Mouse (Mus musculus): ENCODE results near the gene Reep6. TPM values are rescaled to one million over a fixed set of nuclear protein-coding genes. Genes with fewer than 3 reads are reported as not detected.

Gene Reep6
- polyA plus RNA-seq (2015; fragmentation: Nextera tagmentation; extraction: Ambion mirVana) = 132 and 159 TPM in 2 replicates

- Histone ChIP-seq H3K36me3 (0 out of 2 replicates have a peak, but pooled peaks cover 2% of the 10 kb centered on the region), H3K4me2 (replicated peaks) (peak within 1 kb of the TSS; percentile 93), H3K27ac (peak within 1 kb of the TSS; percentile 84), H3K9me3 (no peaks in the 10 kb centered on the region), H3K4me3 (replicated peaks) (peak within 1 kb of the TSS; percentile 53), H3K9ac (peak within 1 kb of the TSS; percentile 58), H3K27me3 (replicated peaks) (no peaks in the 10 kb centered on the region), H3K4me1 (replicated peaks) (peaks cover 40% of the 10 kb centered on the region)
- WGBS = 3% methylated on average over 36 of the region's 36 CpGs
- peak; percentile 91 for ATAC-seq
These were observed at the start of gene Reep6, which contains the start of gene Pcsk4 for GRCm38 (mm10) chr10:80329273-80330081. TSS of gene Reep6 (plus strand) at chr10:80329953. TSS of gene Pcsk4 (minus strand) at chr10:80329498.

DNA sequence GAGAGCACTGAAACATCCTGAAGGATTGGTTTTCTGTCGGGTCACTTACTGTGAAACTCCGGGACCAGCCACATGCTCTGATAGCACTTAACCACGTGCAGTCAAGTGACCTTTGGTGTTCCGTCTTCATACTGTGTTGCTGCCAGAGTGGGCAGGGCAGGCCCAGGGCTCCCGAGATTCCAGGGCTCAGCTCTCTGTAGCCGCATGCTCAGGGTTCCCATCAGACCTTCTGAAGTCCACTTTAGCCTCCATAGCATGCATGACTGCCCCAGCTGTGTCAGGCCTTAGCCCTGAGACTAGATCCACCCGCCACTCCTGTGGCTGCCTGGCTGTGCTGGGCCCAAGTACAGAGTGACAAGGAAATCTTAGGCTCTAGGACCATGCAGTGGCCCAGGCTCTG lies 48.4 kb upstream of the Reep6 start:
- Histone ChIP-seq H3K36me3 (peaks cover 70% of the 10 kb centered on the region), H3K4me3 (replicated peaks) (no peak overlapping the region), H3K4me1 (replicated peaks) (peaks cover 4% of the 10 kb centered on the region), H3K9me3 (no peaks in the 10 kb centered on the region), H3K27ac (peak overlapping the region; percentile 36; the same call in 1 of the 2 replicates), H3K4me2 (replicated peaks) (no peak overlapping the region), H3K27me3 (replicated peaks) (no peaks in the 10 kb centered on the region), H3K9ac (0 out of 2 replicates have a peak overlapping the region, but pooled peaks have one; percentile 28)
- peak; percentile 42 for ATAC-seq
- 67% methylated on average over 7 of the region's 7 CpGs for WGBS

- Histone ChIP-seq H3K27ac (peak overlapping the region; percentile 36; the same call in 1 of the 2 replicates), H3K9ac (no peak overlapping the region), H3K27me3 (replicated peaks) (no peaks in the 10 kb centered on the region), H3K36me3 (peaks cover 71% of the 10 kb centered on the region), H3K4me1 (replicated peaks) (peaks cover 4% of the 10 kb centered on the region), H3K4me2 (replicated peaks) (no peak overlapping the region), H3K4me3 (replicated peaks) (no peak overlapping the region), H3K9me3 (no peaks in the 10 kb centered on the region)
- 0 out of 2 replicates have a peak, but pooled peaks have one; percentile 2 for ATAC-seq
- 73% methylated on average over 8 of the region's 8 CpGs for WGBS
These were observed 47.8 kb upstream of the Reep6 start for GRCm38 (mm10) chr10:80281921-80282371.

- H3K27ac ChIP-seq = 0 out of 2 replicates have a peak overlapping the region, but pooled peaks have one; percentile 36
- WGBS = 76% methylated on average over 20 of the region's 20 CpGs
- H3K4me2 ChIP-seq (replicated peaks) = no peak overlapping the region
- no peaks in the 10 kb centered on the region for H3K9me3 ChIP-seq
- no peak overlapping the region for H3K9ac ChIP-seq
- H3K4me1 ChIP-seq (replicated peaks) = peaks cover 4% of the 10 kb centered on the region
- H3K4me3 ChIP-seq (replicated peaks) = no peak overlapping the region
- peak; percentile 24; the same call in 1 of the 2 replicates for ATAC-seq
- peaks cover 67% of the 10 kb centered on the region for H3K36me3 ChIP-seq
- no peaks in the 10 kb centered on the region for H3K27me3 ChIP-seq (replicated peaks)
These were observed 47.0 kb upstream of the Reep6 start for GRCm38 (mm10) chr10:80282481-80283441.

- peaks cover 7% of the 10 kb centered on the region for H3K4me1 ChIP-seq (replicated peaks)
- no peaks in the 10 kb centered on the region for H3K9me3 ChIP-seq
- no peaks in the 10 kb centered on the region for H3K27me3 ChIP-seq (replicated peaks)
- 67% methylated on average over 9 of the region's 15 CpGs for WGBS
- no peak overlapping the region for H3K9ac ChIP-seq
- H3K27ac ChIP-seq = no peak overlapping the region
- no peak overlapping the region for H3K4me2 ChIP-seq (replicated peaks)
- no peak overlapping the region for H3K4me3 ChIP-seq (replicated peaks)
- ATAC-seq = no peak
- H3K36me3 ChIP-seq = peaks cover 48% of the 10 kb centered on the region
These were observed 44.3 kb upstream of the Reep6 start for GRCm38 (mm10) chr10:80285222-80286070.

- Histone ChIP-seq H3K27me3 (replicated peaks) (no peaks in the 10 kb centered on the region), H3K36me3 (peaks cover 42% of the 10 kb centered on the region), H3K27ac (0 out of 2 replicates have a peak overlapping the region, but pooled peaks have one; percentile 13), H3K4me3 (replicated peaks) (no peak overlapping the region), H3K9me3 (no peaks in the 10 kb centered on the region), H3K4me2 (replicated peaks) (no peak overlapping the region), H3K4me1 (replicated peaks) (peaks cover 4% of the 10 kb centered on the region; the same call in 1 of the 2 replicates), H3K9ac (no peak overlapping the region)
- WGBS = 87% methylated on average over 12 of the region's 12 CpGs
- no peak for ATAC-seq
These were observed 41.7 kb upstream of the Reep6 start for GRCm38 (mm10) chr10:80288097-80288496.

GRCm38 (mm10) chr10:80288657-80289056 lies 41.1 kb upstream of the Reep6 start:
- 55% methylated on average over 8 of the region's 8 CpGs for WGBS
- no peak overlapping the region for H3K9ac ChIP-seq
- no peak overlapping the region for H3K4me3 ChIP-seq (replicated peaks)
- H3K27ac ChIP-seq = 0 out of 2 replicates have a peak overlapping the region, but pooled peaks have one; percentile 13
- no peak for ATAC-seq
- peaks cover 10% of the 10 kb centered on the region for H3K4me1 ChIP-seq (replicated peaks)
- H3K27me3 ChIP-seq (replicated peaks) = no peaks in the 10 kb centered on the region
- no peaks in the 10 kb centered on the region for H3K9me3 ChIP-seq
- H3K4me2 ChIP-seq (replicated peaks) = no peak overlapping the region
- peaks cover 36% of the 10 kb centered on the region for H3K36me3 ChIP-seq

- H3K4me1 ChIP-seq (replicated peaks) = peaks cover 25% of the 10 kb centered on the region
- H3K27me3 ChIP-seq (replicated peaks) = peaks cover 4% of the 10 kb centered on the region
- H3K4me2 ChIP-seq (replicated peaks) = peak within 1 kb of the TSS; percentile 75
- WGBS = 0% methylated on average over 72 of the region's 72 CpGs
- ATAC-seq = peak; percentile 90
- H3K36me3 ChIP-seq = peaks cover 19% of the 10 kb centered on the region
- H3K9me3 ChIP-seq = no peaks in the 10 kb centered on the region
- H3K4me3 ChIP-seq (replicated peaks) = peak within 1 kb of the TSS; percentile 88
- peak within 1 kb of the TSS; percentile 87 for H3K27ac ChIP-seq
- peak within 1 kb of the TSS; percentile 98 for H3K9ac ChIP-seq
These were observed 37.3 kb upstream of the Reep6 start, which contains the start of gene Rps15 for GRCm38 (mm10) chr10:80292251-80293146. TSS of gene Rps15 (plus strand) at chr10:80292453.

DNA sequence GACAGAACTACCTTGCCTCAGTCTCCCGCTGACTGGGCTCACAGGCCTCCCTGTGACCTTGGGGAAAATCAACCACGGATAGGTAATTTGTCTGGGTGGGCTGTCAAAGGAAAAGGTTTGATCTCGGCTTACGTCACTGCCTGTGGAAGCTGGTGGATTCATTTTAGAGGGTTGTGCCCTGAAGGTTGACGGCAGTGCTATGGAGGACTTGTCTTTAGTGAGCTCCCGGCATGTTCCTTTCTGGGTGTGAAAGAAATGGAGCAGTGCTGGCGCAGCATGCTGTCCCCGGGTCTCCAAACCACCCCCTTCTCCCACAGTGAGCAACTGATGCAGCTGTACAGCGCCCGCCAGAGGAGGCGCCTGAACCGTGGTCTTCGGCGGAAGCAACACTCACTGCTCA lies 36.4 kb upstream of the Reep6 start:
- Histone ChIP-seq H3K9me3 (no peaks in the 10 kb centered on the region), H3K27me3 (replicated peaks) (peaks cover 12% of the 10 kb centered on the region), H3K4me1 (replicated peaks) (peaks cover 22% of the 10 kb centered on the region), H3K27ac (peak overlapping the region; percentile 87; the same call in 1 of the 2 replicates), H3K4me3 (replicated peaks) (peak overlapping the region; percentile 88), H3K9ac (peak overlapping the region; percentile 98), H3K36me3 (peaks cover 13% of the 10 kb centered on the region), H3K4me2 (replicated peaks) (peak overlapping the region; percentile 75)
- no peak for ATAC-seq
- 20% methylated on average over 14 of the region's 14 CpGs for WGBS

DNA sequence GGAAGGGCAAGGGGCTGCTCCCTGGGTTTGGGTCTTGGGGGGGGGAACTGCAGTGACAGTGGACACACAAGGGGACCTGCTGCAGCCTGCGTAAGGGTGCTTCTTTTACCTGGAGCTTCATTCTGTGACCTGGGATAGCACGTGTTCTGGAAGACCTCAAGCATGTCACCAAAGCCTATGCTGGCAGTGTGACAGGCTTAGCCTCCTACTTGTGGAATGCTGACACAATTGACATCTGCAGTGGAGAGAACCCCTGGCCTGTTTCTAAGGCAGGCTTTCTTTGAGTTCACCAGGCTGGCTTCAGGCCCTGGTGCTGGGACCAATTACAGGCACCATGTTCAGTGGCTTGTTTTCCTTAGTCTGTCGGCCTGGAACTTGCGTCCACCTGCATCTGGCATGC lies 35.4 kb upstream of the Reep6 start:
- H3K4me2 ChIP-seq (replicated peaks) = 0 out of 2 replicates have a peak overlapping the region, but pooled peaks have one; percentile 75
- H3K27ac ChIP-seq = peak overlapping the region; percentile 6; the same call in 1 of the 2 replicates
- H3K4me3 ChIP-seq (replicated peaks) = no peak overlapping the region
- ATAC-seq = no peak
- H3K27me3 ChIP-seq (replicated peaks) = peaks cover 22% of the 10 kb centered on the region
- H3K4me1 ChIP-seq (replicated peaks) = peaks cover 22% of the 10 kb centered on the region
- H3K36me3 ChIP-seq = peaks cover 12% of the 10 kb centered on the region
- H3K9ac ChIP-seq = no peak overlapping the region
- WGBS = 76% methylated on average over 4 of the region's 4 CpGs
- H3K9me3 ChIP-seq = no peaks in the 10 kb centered on the region
